Mouse (Mus musculus) layer of hippocampus, postnatal 36 days (tissue): ENCODE results near the gene Rora. TPM values are rescaled to one million over a fixed set of nuclear protein-coding genes. Genes with fewer than 3 reads are reported as not detected.

Source experiments
- DNase-seq, 2 experiments: peaks; one replicate each; pipeline ENCODE4 v3.0.0; 2022
- total RNA-seq, 2 experiments: library from RNA; stranded (reverse); gene quantifications; 2 replicates each; pipeline ENCODE4 v1.2.3; 2021

The Rora gene
- total RNA-seq, 2 experiments from 2014 or later, result 30.2 to 35.3 TPM

GRCm38 (mm10) chr9:69319434-69319833 lies 665.8 kb downstream of the Rora start:
- DNase-seq, result no peak

GRCm38 (mm10) chr9:69319913-69320634 lies 666.5 kb downstream of the Rora start:
- no peak for DNase-seq

- no peak for DNase-seq
These were observed 667.0 kb downstream of the Rora start for GRCm38 (mm10) chr9:69320635-69321027.

- DNase-seq, result no peak
These were observed 668.4 kb downstream of the Rora start for GRCm38 (mm10) chr9:69321956-69322355.

GRCm38 (mm10) chr9:69323831-69324230 lies 670.2 kb downstream of the Rora start:
- DNase-seq, result no peak

- no peak for DNase-seq
These were observed 673.5 kb downstream of the Rora start for GRCm38 (mm10) chr9:69327077-69327476.

GRCm38 (mm10) chr9:69327591-69327990 lies 674.0 kb downstream of the Rora start:
- DNase-seq, result no peak

GRCm38 (mm10) chr9:69331790-69332189 lies 678.2 kb downstream of the Rora start:
- DNase-seq, result no peak

GRCm38 (mm10) chr9:69332802-69333568 lies 679.4 kb downstream of the Rora start:
- DNase-seq, result no peak

GRCm38 (mm10) chr9:69333654-69334053 lies 680.1 kb downstream of the Rora start:
- DNase-seq, result no peak

GRCm38 (mm10) chr9:69334106-69334505 lies 680.5 kb downstream of the Rora start:
- DNase-seq, result no peak

GRCm38 (mm10) chr9:69336063-69336462 lies 682.5 kb downstream of the Rora start:
- DNase-seq, result no peak

- DNase-seq, result no peak
These were observed 685.6 kb downstream of the Rora start for GRCm38 (mm10) chr9:69339199-69339598.

GRCm38 (mm10) chr9:69339829-69340228 lies 686.2 kb downstream of the Rora start:
- DNase-seq, result no peak

- no peak for DNase-seq
These were observed 686.8 kb downstream of the Rora start for GRCm38 (mm10) chr9:69340421-69340820.

GRCm38 (mm10) chr9:69343881-69344280 lies 690.3 kb downstream of the Rora start:
- no peak for DNase-seq

- DNase-seq, result no peak
These were observed 692.0 kb downstream of the Rora start for GRCm38 (mm10) chr9:69345550-69345949.

- no peak for DNase-seq
These were observed 694.2 kb downstream of the Rora start for GRCm38 (mm10) chr9:69347796-69348195.

- no peak for DNase-seq
These were observed 696.0 kb downstream of the Rora start for GRCm38 (mm10) chr9:69349537-69349936.

- DNase-seq, result peak; percentile 14 to 15
These were observed 700.6 kb downstream of the Rora start for GRCm38 (mm10) chr9:69354228-69354627.

GRCm38 (mm10) chr9:69357834-69358233 lies 704.2 kb downstream of the Rora start:
- peak; percentile 38 to 50 for DNase-seq

GRCm38 (mm10) chr9:69358797-69359196 lies 705.2 kb downstream of the Rora start:
- DNase-seq, result no peak

GRCm38 (mm10) chr9:69361951-69362445 lies 708.4 kb downstream of the Rora start:
- DNase-seq, result no peak

GRCm38 (mm10) chr9:69362766-69363165 lies 709.2 kb downstream of the Rora start:
- no peak for DNase-seq
